Mouse (Mus musculus) right cerebral cortex, adult 18-20 months (tissue): ENCODE measurements around the gene Rbm11.

Experiments used
- DNase-seq: peaks from one replicate; pipeline ENCODE4 v3.0.0; 2022; ENCODE audit warnings: mixed read lengths

Gene Rbm11

GRCm38 (mm10) chr16:75592671-75593500, at the start of gene Rbm11:
Gene Rbm11, plus strand, starts transcription at chr16:75592844.
- peak; percentile 85 for DNase-seq

GRCm38 (mm10) chr16:75545310-75545709, 47.3 kb upstream of the Rbm11 start:
- no peak for DNase-seq

DNA sequence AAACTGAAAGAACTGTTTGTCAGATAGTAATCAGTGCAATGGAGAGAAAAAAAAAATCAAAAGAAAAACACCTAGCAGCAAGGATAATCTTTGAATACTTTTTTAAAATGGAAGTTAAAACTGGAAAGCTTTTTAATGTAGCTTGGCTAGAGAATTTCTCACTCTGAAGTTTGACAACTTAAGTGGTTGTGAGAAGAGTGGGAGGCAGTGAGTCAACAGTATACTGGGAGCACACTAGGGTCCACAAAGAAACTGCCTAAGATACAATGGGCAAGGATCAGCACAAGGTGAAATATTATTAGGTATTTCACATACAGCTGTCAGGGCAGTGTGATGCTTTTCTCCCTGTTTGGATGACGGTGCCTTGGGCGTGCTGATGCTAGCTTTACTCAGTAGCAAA, 29.7 kb upstream of the Rbm11 start:
- DNase-seq: peak; percentile 4

GRCm38 (mm10) chr16:75582279-75582678, 10.4 kb upstream of the Rbm11 start:
- no peak for DNase-seq

GRCm38 (mm10) chr16:75585961-75586360, 6.7 kb upstream of the Rbm11 start, which contains the start of gene Lipi:
Gene Lipi, minus strand, starts transcription at chr16:75586061.
- DNase-seq: no peak

GRCm38 (mm10) chr16:75586466-75586865, 6.2 kb upstream of the Rbm11 start:
- DNase-seq: no peak

GRCm38 (mm10) chr16:75593501-75594183, 998 bp downstream of the Rbm11 start:
- DNase-seq: no peak

GRCm38 (mm10) chr16:75606415-75606814, 13.8 kb downstream of the Rbm11 start:
- no peak for DNase-seq

DNA sequence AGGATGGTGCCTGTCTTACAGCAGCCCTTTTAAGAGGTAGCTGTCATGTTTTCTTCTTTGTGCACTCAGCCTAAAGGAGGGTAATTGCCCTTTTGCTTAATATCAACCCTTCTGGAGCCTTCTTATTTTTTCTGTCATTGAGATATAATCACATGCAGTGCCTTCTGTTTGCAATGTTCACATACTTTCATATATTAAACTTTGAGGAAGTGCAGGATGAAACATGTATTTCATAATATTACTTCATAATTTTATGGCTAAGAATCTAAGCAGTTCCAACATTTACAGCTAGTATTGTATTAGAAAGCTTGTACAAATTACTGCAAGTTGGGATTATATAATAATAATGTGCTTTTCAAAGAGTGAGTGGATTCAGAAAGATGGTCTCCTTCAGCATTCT, 19.9 kb downstream of the Rbm11 start:
- no peak for DNase-seq

DNA sequence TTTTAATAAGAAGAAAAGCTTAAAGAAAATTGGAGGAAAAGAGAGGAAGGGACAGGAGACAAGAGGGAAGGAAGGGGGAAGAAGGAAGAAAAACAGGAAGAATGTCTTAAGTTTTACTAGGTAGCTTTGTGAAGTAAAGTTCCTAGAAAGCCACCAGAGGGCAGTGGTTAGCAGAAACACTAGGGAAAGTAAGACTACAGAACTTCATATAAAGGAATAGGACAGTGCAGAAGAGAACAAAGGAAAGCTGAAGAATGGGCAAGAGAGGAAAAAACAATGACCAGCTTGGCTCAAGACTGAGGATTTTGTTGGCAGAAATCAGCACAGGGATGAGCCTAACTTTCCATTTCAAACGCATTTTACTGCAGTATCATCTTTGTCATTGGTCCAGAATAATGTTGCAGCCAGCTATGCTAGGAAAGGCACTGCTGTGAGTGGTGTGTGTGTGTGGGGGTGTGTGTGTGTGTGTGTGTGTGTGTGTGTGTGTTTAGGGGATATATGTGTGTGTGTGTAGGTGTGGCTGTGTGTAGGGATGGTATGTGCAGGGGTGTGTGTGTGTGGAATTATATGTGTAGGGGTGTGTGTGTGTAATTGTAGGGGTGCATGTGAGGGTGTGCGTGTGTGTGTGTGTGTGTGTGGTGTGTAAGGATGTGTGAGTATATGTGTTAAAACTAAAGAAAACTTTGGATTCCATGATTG, 25.2 kb downstream of the Rbm11 start:
- DNase-seq: peak; percentile 30

DNA sequence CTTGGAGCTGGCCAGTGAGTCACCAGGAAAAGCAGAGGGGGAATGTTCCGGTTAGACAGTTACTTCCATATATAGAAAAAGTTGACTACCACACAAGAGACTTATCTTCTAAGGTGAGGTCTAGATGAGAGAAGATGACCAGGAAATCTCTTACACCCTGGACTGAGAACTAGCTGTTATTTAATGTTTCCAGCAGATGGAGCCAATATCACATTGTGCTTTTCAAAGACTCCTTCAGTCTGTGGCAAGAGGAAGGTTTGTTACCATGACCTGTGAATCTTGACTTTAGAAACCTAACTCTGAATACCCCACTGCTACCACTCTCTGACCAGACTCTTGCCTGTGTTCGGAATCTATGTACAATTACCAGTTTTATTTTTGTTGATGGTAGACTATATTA, 35.2 kb downstream of the Rbm11 start:
- DNase-seq: no peak
